Mouse (Mus musculus): ENCODE data around the gene Grk6.
A peak's percentile ranks its signal among the peaks of the same experiment; 100 is the strongest.

The Grk6 gene

DNA sequence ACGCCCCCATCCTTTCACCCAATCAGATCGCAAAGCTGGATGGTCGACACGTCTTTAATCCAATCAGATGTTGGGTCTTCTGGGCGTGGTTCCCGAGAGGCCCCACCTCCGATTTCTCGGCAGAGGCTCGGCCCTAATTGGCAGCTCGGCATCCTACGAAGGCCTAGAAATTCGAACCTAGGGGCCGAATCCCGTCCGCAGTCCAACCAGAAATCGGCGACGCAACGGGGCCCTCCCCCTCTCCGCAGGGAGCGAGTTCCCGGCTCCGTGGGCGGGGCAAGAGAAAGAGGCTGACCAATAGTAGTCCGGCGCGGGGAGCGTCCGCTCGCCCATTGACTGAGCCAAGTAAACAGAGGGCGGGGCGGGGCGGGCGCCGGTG is at the start of gene Grk6:
Gene Grk6 (plus strand): TSS at position 136 of the 379 bp plus-strand sequence.
- peak; percentile 99 for DNase-seq (ENCODE audit: low spot score)

- DNase-seq (ENCODE audit: low spot score): no peak
Measured at GRCm38 (mm10) chr13:55398088-55398487, 46.8 kb upstream of the Grk6 start, which contains the start of gene Slc34a1. Gene Slc34a1, plus strand, starts transcription at chr13:55398187.

- DNase-seq (ENCODE audit: low spot score): no peak
Measured at GRCm38 (mm10) chr13:55399300-55400038, 45.4 kb upstream of the Grk6 start.

- DNase-seq (ENCODE audit: low spot score): no peak
Measured at GRCm38 (mm10) chr13:55400039-55400346, 44.9 kb upstream of the Grk6 start.

- DNase-seq (ENCODE audit: low spot score): no peak
Measured at GRCm38 (mm10) chr13:55403266-55403665, 41.6 kb upstream of the Grk6 start.

GRCm38 (mm10) chr13:55403935-55404852 is 40.7 kb upstream of the Grk6 start:
- DNase-seq (ENCODE audit: low spot score): no peak

GRCm38 (mm10) chr13:55404853-55405782 is 39.8 kb upstream of the Grk6 start:
- DNase-seq (ENCODE audit: low spot score): peak; percentile 57

- no peak for DNase-seq (ENCODE audit: low spot score)
Measured at GRCm38 (mm10) chr13:55405783-55406390, 39.0 kb upstream of the Grk6 start.

DNA sequence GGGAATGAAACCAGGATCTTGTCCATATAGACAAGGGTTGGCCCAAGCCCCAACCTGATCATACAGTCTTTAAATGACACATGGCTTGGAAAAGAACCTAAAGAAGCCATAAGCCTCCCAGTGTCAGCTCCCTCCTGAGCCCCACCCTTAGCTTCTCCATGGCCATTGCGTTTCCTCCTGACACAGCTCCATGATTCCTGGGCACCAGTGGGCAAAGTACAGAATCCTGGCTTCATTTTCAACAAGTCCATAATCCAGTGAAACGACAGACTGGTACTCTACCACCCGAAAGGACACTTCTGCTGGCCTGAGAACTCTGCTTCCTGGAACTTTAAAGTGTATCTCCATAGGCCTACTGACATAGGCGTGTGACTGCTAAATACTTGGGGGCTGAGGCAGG is 37.5 kb upstream of the Grk6 start:
- no peak for DNase-seq (ENCODE audit: low spot score)

DNA sequence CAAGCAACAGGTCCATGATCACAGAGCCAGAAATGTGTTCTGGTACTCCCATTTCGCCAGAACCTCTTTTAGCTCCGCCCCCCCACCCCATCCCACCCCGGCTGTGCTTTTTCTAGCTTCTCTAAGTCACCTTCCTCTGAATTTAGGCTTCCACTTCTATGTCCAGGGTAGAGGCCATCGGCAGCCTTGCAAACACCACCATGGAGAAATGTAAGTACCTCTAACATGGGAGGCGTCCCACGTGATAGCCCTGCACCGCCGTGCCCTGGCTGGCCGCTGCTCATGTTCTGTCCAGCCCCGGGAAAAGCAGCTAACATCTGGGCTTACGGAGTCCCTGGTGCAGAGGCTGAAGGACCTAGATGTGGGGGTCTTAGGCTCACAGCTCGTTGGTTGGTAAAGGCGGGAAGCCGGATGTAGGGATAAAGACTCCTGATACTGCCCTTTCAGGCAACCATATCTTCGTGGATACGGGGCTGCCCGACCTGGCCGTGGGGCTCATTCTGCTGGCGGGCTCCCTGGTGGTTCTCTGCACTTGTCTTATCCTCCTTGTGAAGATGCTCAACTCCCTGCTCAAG is 36.2 kb upstream of the Grk6 start:
- DNase-seq (ENCODE audit: low spot score): no peak

- DNase-seq (ENCODE audit: low spot score): no peak
Measured at GRCm38 (mm10) chr13:55411826-55412225, 33.0 kb upstream of the Grk6 start.

- DNase-seq (ENCODE audit: low spot score): no peak
Measured at GRCm38 (mm10) chr13:55412643-55413307, 32.1 kb upstream of the Grk6 start.

GRCm38 (mm10) chr13:55413333-55413732 is 31.5 kb upstream of the Grk6 start:
- no peak for DNase-seq (ENCODE audit: low spot score)

DNA sequence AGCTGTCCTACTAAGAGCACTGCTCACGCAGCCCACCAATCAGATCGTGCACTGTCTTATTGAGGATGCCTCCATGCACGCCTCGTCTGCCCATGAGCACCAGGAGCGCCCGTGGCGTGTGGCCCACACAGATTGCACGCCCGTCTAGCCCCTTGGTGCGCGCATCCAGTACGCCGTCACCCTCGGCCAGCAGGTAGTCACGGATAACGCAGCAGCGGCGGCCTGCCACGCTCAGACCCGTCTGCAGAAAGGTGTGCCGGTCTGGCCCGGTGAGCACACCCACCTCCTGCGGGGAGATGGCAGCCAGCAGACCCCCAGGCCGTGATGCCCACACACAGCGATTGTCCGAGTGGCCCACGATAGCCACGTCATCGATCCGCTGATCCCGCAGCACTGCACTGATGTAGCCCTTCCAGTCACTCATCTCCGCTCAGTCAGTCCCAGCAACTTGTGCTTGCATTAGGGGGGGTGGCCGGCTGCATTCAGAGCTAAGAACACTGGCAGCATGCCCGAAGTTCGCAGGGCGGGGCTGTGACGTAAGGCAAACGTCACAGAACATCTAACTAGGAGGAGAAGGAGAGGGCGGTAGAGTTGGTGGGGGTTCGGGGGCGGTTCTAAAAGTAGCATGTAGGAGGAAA is 30.0 kb upstream of the Grk6 start, which contains the start of gene Pfn3:
Gene Pfn3 (minus strand): TSS at position 490 of the 638 bp plus-strand sequence.
- DNase-seq (ENCODE audit: low spot score): no peak

GRCm38 (mm10) chr13:55418004-55418403 is 26.9 kb upstream of the Grk6 start:
- peak; percentile 64 for DNase-seq (ENCODE audit: low spot score)

DNA sequence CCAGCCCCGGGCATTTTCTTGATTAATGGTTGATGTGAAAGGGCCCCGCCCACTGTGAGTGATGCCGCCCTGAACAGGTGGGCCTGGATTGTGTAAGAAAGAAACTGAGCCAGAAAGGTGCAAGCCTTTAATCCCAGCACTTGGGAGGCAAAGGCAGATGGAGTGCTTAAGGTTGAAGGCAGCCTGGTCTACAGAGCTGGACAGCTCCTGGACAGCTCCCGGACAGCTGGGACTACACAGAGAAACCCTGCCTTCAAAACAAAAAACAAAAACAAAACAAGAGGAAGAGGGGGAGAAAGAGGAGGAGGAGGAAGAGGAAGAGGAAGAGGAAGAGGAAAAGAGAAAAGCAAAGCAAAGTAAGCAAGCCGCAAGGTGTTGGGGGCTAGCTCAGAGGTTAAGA is 25.7 kb upstream of the Grk6 start:
- DNase-seq (ENCODE audit: low spot score): no peak

GRCm38 (mm10) chr13:55420018-55420932 is 24.6 kb upstream of the Grk6 start:
- no peak for DNase-seq (ENCODE audit: low spot score)

DNA sequence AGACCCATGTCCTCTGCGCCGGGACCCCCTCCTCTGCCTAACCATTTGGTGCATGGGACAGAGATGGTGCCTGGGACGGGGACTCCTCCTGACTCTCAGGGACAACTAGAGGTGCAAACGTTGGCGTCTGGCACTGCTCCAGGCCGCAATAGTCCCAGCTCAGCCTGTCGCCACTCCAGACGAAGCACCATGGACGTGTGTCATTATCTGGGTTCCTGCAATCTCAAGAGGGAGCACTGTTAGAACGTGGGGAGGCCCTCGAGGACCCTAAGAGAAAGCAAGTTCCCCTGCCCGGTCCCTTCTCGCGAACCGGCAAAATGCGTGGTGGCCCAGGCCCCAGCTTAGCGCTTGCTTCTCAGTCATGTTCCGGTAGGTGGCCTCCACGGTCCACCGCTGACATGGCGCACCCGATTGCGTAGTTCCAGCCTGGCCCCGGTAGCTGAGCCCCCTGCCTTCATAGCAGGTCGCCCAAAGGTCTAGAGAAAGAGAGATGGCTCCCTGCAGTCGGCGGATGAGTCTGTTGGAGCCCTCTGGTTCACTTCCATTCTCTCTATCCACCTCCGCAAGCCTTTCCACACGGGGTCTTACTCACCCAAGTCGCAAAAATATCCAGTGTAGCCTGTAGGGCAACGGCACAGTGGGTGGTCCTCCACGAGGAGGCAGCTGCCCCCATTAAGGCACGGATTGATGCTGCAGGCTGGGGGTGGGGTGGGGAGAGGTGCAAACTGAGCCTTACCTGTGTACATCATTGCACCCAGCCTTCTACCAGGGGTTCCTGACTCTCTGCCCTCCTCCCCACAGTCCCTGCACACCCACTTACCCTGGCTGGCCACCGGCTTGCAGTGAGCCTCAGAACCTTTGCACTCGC is 23.7 kb upstream of the Grk6 start:
- peak; percentile 12 for DNase-seq (ENCODE audit: low spot score)

Measured in yolk sac, embryonic 10.5 days (tissue).